Mouse (Mus musculus): Measurements from ENCODE around the gene Pde4c. TPM values are rescaled to one million over a fixed set of nuclear protein-coding genes. Genes with fewer than 3 reads are reported as not detected.

Pde4c gene
- total and polyA plus RNA-seq, 2 experiments from 2014 or later: 0.26 to 0.31 TPM

DNA sequence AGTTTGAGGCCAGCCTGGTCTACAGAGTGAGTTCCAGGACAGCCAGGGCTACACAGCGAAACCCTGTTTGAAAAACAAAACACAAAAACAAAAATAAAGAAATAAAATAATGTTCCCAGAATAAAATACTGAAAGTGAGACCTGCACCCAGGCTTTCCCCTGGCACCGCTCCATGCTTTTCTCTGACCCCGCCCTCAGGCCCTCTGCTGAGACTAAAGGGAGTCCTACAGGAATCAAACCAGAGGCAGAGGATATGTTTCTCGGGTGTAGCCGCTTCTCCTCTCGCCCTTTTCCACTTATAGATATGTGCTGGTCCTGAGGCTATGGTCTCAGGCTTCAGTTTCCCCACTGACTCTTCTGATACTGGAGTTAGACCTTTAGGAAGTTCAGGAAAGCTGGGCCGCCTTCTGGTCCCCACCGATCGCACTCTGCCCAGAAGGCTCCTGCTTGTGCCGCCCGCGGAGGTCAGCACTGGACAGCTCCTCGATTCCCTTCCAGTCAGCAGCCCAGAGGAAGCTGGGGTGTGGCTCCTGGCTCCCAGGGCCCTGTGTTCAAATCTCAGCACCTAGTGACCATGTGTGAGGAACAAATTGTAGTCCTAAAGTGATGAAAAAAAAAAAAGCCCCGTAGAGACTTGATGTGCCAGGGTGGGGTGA is 2.4 kb downstream of the Pde4c start:
- no peak overlapping the region for H3K4me2 ChIP-seq (ENCODE audit: low read depth, low read length)
- ATAC-seq (no peak), DNase-seq (ENCODE audit: low spot score) (no peak)
- H3K9ac ChIP-seq (replicated peaks; ENCODE audit: low read length): no peak overlapping the region
- no peaks in the 10 kb centered on the region for H3K36me3 ChIP-seq (ENCODE audit: insufficient read depth, low read length)
- no peak for TF ChIP-seq CTCF (IDR thresholded peaks at IDR 0.05; ENCODE audit: low read depth)
- no peaks in the 10 kb centered on the region for H3K4me1 ChIP-seq (ENCODE audit: insufficient read depth, low read length)
- H3K27ac ChIP-seq: no peak overlapping the region
- WGBS: 30% methylated on average over 14 of the region's 14 CpGs
- no peak overlapping the region for H3K4me3 ChIP-seq (ENCODE audit: low read length)
- no peaks in the 10 kb centered on the region for H3K9me3 ChIP-seq (ENCODE audit: low read length)
- peaks cover 8% of the 10 kb centered on the region for H3K27me3 ChIP-seq (ENCODE audit: insufficient read depth, low read length)

DNA sequence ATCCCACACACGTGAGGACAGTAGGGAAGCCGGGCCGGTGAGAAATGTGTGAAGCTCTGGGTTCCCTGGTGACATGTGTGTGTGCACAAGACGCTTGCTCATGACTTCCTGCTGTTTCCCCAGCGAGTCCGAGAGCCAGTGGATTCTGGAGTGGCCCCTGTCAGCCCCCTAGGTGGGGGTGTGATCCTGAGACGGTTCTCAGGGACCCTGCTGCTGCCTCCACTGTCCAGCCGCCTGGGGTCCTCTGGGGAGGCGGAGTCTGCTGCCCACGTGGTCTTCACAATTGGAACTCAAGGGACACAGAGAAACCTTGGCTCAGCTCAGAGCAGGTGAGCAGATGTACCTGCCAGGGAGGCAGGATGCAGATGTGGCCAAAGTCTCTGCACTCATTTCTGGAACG is 3.2 kb downstream of the Pde4c start:
- no peak for ATAC-seq
- Histone ChIP-seq H3K4me2 (ENCODE audit: low read depth, low read length) (no peak overlapping the region), H3K27me3 (ENCODE audit: insufficient read depth, low read length) (peaks cover 12% of the 10 kb centered on the region), H3K9me3 (ENCODE audit: low read length) (no peaks in the 10 kb centered on the region), H3K36me3 (ENCODE audit: insufficient read depth, low read length) (no peaks in the 10 kb centered on the region), H3K27ac (no peak overlapping the region), H3K9ac (replicated peaks; ENCODE audit: low read length) (no peak overlapping the region), H3K4me3 (ENCODE audit: low read length) (no peak overlapping the region), H3K4me1 (ENCODE audit: insufficient read depth, low read length) (no peaks in the 10 kb centered on the region)
- no peak for TF ChIP-seq CTCF (IDR thresholded peaks at IDR 0.05; ENCODE audit: low read depth)
- DNase-seq (ENCODE audit: low spot score): no peak
- WGBS: 38% methylated on average over 11 of the region's 11 CpGs

DNA sequence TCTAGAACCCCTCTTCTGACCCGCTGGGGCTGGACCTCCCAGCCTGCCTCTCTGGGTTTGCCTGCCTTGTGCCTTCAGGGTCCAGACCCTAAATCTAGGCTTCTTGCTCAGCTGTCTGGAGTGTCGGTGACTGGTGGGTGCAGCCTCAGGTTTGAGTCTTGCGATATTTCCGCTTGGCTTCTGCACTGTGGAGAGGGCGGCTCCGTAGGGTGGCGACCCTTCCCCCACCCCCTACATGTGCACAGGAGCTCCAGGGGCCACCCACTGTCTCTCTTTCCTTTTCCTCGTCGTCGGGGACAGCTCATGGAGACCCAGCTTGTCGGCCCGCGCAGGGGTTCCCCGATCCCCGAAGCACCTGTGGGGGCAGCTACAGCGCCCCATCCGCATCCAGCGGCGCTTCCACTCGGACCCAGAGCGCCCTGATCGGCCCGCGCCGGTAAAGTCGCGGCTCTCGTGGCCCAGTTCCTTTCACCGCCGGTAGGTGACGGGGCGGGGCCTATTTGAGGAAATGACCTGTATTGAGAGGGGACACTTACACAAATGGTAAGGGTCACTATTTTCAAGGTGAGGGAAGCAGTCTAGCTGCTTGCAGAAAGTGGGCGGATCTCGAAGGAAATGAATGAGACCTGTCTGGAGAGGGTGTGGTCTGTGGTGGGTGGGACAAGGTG is 6.4 kb downstream of the Pde4c start:
- H3K9ac ChIP-seq (replicated peaks; ENCODE audit: low read length): no peak overlapping the region
- H3K27me3 ChIP-seq (ENCODE audit: insufficient read depth, low read length): peaks cover 12% of the 10 kb centered on the region
- H3K27ac ChIP-seq: no peak overlapping the region
- ATAC-seq (peak; percentile 54; the same call in 1 of the 2 replicates), DNase-seq (ENCODE audit: low spot score) (no peak)
- H3K4me3 ChIP-seq (ENCODE audit: low read length): peak overlapping the region; percentile 12; the same call in 1 of the 2 replicates
- H3K4me2 ChIP-seq (ENCODE audit: low read depth, low read length): peak overlapping the region; percentile 35
- TF ChIP-seq CTCF (IDR thresholded peaks at IDR 0.05; ENCODE audit: low read depth): peak; percentile 47
- H3K9me3 ChIP-seq (ENCODE audit: low read length): no peaks in the 10 kb centered on the region
- H3K4me1 ChIP-seq (ENCODE audit: insufficient read depth, low read length): no peaks in the 10 kb centered on the region
- WGBS: 4% methylated on average over 34 of the region's 34 CpGs
- H3K36me3 ChIP-seq (ENCODE audit: insufficient read depth, low read length): no peaks in the 10 kb centered on the region

DNA sequence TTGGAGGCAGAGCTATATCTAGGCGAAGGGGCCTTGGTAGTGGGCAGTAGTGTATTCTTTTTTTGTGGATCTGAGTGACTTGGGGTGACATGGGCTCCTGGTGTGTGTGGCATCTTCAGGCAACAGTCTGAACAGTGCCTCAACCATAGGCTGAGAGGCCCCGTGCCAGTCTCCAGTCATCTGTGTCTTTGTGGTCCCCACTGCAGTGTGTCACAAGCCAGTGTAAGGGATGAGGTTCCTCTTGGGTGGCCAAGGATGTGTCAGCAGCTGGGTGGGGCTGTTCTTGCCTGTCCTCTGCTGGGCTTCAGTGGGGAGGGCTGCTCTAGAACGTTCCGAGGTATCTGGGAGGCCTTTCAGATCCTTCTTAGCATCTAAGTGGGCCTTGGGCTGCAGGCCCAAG is 7.4 kb downstream of the Pde4c start:
- H3K4me1 ChIP-seq (ENCODE audit: insufficient read depth, low read length): no peaks in the 10 kb centered on the region
- H3K36me3 ChIP-seq (ENCODE audit: insufficient read depth, low read length): no peaks in the 10 kb centered on the region
- H3K4me2 ChIP-seq (ENCODE audit: low read depth, low read length): no peak overlapping the region
- peaks cover 12% of the 10 kb centered on the region for H3K27me3 ChIP-seq (ENCODE audit: insufficient read depth, low read length)
- H3K27ac ChIP-seq: no peak overlapping the region
- ATAC-seq (no peak), DNase-seq (ENCODE audit: low spot score) (no peak)
- no peaks in the 10 kb centered on the region for H3K9me3 ChIP-seq (ENCODE audit: low read length)
- no peak overlapping the region for H3K9ac ChIP-seq (replicated peaks; ENCODE audit: low read length)
- no peak overlapping the region for H3K4me3 ChIP-seq (ENCODE audit: low read length)
- WGBS: 80% methylated on average over 4 of the region's 4 CpGs
- no peak for TF ChIP-seq CTCF (IDR thresholded peaks at IDR 0.05; ENCODE audit: low read depth)

DNA sequence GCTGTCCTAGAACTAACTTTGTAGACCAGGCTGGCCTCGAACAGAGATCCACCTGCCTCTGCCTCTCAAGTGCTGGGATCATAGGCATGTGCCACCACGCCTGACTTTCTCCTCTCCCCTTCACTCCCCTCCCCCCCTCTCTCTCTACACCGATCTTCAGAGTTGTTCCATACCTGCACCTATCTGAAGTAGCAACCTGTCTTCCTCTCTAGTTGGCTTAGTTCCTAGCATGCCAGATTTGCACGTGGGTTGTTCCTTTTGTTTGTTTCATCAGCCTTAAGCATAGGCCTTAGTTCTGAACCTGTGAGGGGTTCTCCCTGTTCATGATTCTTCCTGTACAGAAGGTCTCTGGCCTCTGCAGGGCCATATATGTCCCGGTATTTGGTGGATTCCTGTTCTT is 14.2 kb downstream of the Pde4c start:
- Histone ChIP-seq H3K9me3 (ENCODE audit: low read length) (no peaks in the 10 kb centered on the region), H3K4me2 (ENCODE audit: low read depth, low read length) (no peak overlapping the region), H3K4me1 (ENCODE audit: insufficient read depth, low read length) (no peaks in the 10 kb centered on the region), H3K9ac (replicated peaks; ENCODE audit: low read length) (no peak overlapping the region), H3K4me3 (ENCODE audit: low read length) (no peak overlapping the region), H3K27ac (no peak overlapping the region), H3K27me3 (ENCODE audit: insufficient read depth, low read length) (peaks cover 10% of the 10 kb centered on the region), H3K36me3 (ENCODE audit: insufficient read depth, low read length) (no peaks in the 10 kb centered on the region)
- TF ChIP-seq CTCF (IDR thresholded peaks at IDR 0.05; ENCODE audit: low read depth): no peak
- DNase-seq (ENCODE audit: low spot score): no peak
- WGBS: 62% methylated on average over 5 of the region's 5 CpGs
- ATAC-seq: no peak

DNA sequence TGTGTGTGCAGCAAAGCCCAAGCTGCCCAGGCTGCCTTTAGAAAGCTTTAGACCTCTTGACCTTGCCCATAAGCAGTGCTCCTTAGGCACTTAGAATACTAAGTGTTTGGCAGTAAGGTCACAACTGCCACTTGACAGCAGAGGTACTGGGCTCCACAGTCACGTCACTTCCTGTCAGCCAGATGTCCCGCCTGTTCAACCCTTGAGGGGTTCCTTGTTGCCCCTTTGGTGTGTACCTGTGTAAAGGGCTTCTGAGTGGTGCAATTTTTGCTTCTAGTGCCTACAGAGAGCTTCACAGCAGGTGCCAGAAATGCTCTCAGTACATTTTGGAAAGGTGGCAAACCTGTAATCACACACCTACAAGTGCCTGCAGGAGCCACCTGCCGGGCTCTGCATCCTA is 14.7 kb downstream of the Pde4c start:
- H3K36me3 ChIP-seq (ENCODE audit: insufficient read depth, low read length): no peaks in the 10 kb centered on the region
- no peak for TF ChIP-seq CTCF (IDR thresholded peaks at IDR 0.05; ENCODE audit: low read depth)
- H3K9me3 ChIP-seq (ENCODE audit: low read length): no peaks in the 10 kb centered on the region
- ATAC-seq (no peak), DNase-seq (ENCODE audit: low spot score) (no peak)
- H3K27me3 ChIP-seq (ENCODE audit: insufficient read depth, low read length): peaks cover 15% of the 10 kb centered on the region
- 77% methylated on average over 3 of the region's 3 CpGs for WGBS
- no peak overlapping the region for H3K9ac ChIP-seq (replicated peaks; ENCODE audit: low read length)
- no peak overlapping the region for H3K4me2 ChIP-seq (ENCODE audit: low read depth, low read length)
- H3K27ac ChIP-seq: no peak overlapping the region
- no peak overlapping the region for H3K4me3 ChIP-seq (ENCODE audit: low read length)
- H3K4me1 ChIP-seq (ENCODE audit: insufficient read depth, low read length): peaks cover 3% of the 10 kb centered on the region; the same call in 1 of the 2 replicates

DNA sequence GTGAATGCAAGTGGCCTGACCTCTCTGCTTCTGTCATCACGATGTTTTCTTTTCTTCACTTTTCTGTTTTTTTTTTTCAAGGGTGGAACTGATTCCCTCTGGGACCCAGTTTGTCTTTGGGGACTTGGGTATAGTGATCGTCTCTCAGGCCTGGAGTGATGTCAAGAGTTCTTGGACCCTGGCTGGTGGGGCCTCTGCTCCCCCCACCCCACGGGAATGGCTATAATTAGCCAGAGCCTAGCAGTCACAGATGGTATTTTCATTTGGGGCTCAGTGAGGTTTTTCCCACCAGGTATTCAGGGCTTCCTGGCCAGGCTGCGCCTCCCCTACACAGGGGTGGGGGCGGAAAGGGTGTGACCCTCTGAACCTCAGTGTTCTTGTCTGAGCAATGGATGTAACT is 18.1 kb downstream of the Pde4c start:
- no peak overlapping the region for H3K4me3 ChIP-seq (ENCODE audit: low read length)
- no peak overlapping the region for H3K4me2 ChIP-seq (ENCODE audit: low read depth, low read length)
- H3K9ac ChIP-seq (replicated peaks; ENCODE audit: low read length): no peak overlapping the region
- no peaks in the 10 kb centered on the region for H3K9me3 ChIP-seq (ENCODE audit: low read length)
- ATAC-seq: no peak
- DNase-seq (ENCODE audit: low spot score): no peak
- peaks cover 7% of the 10 kb centered on the region for H3K4me1 ChIP-seq (ENCODE audit: insufficient read depth, low read length)
- H3K27ac ChIP-seq: no peak overlapping the region
- H3K27me3 ChIP-seq (ENCODE audit: insufficient read depth, low read length): peaks cover 43% of the 10 kb centered on the region
- 65% methylated on average over 5 of the region's 5 CpGs for WGBS
- TF ChIP-seq CTCF (IDR thresholded peaks at IDR 0.05; ENCODE audit: low read depth): no peak
- no peaks in the 10 kb centered on the region for H3K36me3 ChIP-seq (ENCODE audit: insufficient read depth, low read length)
